Mouse (Mus musculus): ENCODE measurements at regions not wholly inside any gene's neighbourhood (a gene's known extent, or its start where the extent isn't known, plus 50 kb on each side); places are given as distances from the start of the nearest gene placed in this dataset.

DNA sequence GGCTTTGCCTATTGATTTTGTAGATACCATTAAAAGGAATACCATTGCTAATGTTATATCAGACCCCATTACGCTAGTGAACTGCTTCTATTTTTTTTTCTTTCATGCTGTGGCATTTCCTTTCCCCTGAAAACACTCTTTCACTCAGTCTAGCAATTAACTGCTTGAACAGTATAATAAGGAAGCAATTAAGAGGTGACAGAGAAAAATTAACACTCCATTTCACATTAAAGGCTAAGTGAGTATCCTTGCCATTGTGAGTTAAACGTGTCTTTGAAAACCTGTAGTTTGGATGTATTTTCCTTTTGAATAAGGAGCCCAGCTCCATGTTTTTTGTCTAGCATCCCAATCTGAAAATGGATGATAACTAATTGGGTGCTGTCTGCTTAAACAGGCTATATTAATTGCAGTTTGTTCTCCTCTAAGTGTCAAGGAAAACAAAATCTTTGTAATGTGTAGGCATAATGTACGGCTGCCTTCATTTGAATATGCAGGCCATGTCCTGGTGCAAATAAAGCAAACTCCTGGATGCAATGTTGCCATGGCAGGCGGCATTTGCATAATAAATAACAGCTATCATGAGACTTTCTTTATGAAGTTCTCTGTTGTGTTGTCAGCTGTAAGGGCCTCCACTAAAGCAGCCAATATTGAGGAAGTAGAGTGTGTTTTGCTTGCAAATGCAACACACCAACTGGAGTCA, 423.3 kb downstream of the Zic3 start:
- H3K27me3 ChIP-seq (replicated peaks), result no peaks in the 10 kb centered on the region
- 71% methylated on average over 4 of the region's 4 CpGs for WGBS
- no peak overlapping the region for H3K4me3 ChIP-seq (replicated peaks)
- H3K9me3 ChIP-seq, result no peaks in the 10 kb centered on the region
- H3K27ac ChIP-seq, result no peak overlapping the region
- no peak overlapping the region for H3K4me2 ChIP-seq
- no peaks in the 10 kb centered on the region for H3K36me3 ChIP-seq
- H3K9ac ChIP-seq, result no peak overlapping the region
- H3K4me1 ChIP-seq, result no peaks in the 10 kb centered on the region
- no peak for ATAC-seq (ENCODE audit: insufficient read depth, low FRiP score, low read depth)

GRCm38 (mm10) chrX:58447605-58448004, 425.1 kb downstream of the Zic3 start:
- Histone ChIP-seq H3K9me3 (no peaks in the 10 kb centered on the region), H3K9ac (no peak overlapping the region), H3K4me3 (replicated peaks) (no peak overlapping the region), H3K36me3 (no peaks in the 10 kb centered on the region), H3K4me2 (no peak overlapping the region), H3K27ac (no peak overlapping the region), H3K27me3 (replicated peaks) (no peaks in the 10 kb centered on the region), H3K4me1 (no peaks in the 10 kb centered on the region)
- ATAC-seq (ENCODE audit: insufficient read depth, low FRiP score, low read depth), result no peak
- 81% methylated on average over 6 of the region's 6 CpGs for WGBS

DNA sequence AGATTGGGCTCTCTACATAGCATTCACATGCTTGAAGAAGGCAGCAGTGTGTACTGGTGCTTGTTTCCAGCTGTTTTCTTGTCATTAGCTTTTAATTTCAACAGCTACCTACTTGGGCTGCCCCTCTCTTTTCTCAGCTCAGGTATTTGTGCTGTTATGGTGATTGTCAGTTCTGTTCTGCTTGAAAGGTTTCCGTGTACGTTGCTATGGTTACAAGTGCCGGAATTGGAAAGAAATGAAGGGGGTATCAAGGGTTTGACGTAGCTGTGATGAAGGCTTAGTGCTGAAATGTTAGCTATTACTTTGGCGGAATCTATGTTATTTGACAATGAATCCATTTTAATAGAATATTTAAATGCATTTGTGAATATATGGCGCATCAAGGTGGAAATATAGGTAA, 439.5 kb upstream of the 4930550L24Rik start:
- no peaks in the 10 kb centered on the region for H3K27me3 ChIP-seq (replicated peaks)
- WGBS, result 72% methylated on average over 6 of the region's 6 CpGs
- ATAC-seq (ENCODE audit: insufficient read depth, low FRiP score, low read depth), result no peak
- no peak overlapping the region for H3K4me2 ChIP-seq
- H3K36me3 ChIP-seq, result no peaks in the 10 kb centered on the region
- no peak overlapping the region for H3K27ac ChIP-seq
- no peaks in the 10 kb centered on the region for H3K4me1 ChIP-seq
- no peaks in the 10 kb centered on the region for H3K9me3 ChIP-seq
- H3K4me3 ChIP-seq (replicated peaks), result no peak overlapping the region
- H3K9ac ChIP-seq, result no peak overlapping the region

DNA sequence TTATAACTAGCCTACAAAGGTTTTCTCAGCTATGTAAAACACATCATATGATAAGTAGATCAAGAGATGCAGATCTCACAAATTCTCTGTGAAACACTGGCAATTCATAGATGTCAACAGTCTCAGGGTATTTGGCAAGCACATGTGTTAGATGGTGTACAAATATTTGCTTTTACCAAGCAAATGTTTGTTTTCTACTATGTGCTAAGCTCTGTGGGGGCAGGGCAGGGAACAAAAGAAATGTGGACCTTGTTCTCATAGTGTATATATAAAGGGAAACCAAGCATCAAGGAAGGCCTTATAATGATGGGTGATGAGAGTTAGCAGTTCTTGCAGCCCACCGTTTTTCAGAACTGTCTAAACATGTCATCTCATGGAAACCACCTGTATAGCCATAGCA, 438.2 kb upstream of the 4930550L24Rik start:
- WGBS, result 33% methylated on average over 1 of the region's 1 CpGs
- Histone ChIP-seq H3K4me2 (no peak overlapping the region), H3K9ac (no peak overlapping the region), H3K27me3 (replicated peaks) (no peaks in the 10 kb centered on the region), H3K27ac (no peak overlapping the region), H3K9me3 (no peaks in the 10 kb centered on the region), H3K4me3 (replicated peaks) (no peak overlapping the region), H3K4me1 (no peaks in the 10 kb centered on the region), H3K36me3 (no peaks in the 10 kb centered on the region)
- 0 out of 2 replicates have a peak, but pooled peaks have one; percentile 53 for ATAC-seq (ENCODE audit: insufficient read depth, low FRiP score, low read depth)

DNA sequence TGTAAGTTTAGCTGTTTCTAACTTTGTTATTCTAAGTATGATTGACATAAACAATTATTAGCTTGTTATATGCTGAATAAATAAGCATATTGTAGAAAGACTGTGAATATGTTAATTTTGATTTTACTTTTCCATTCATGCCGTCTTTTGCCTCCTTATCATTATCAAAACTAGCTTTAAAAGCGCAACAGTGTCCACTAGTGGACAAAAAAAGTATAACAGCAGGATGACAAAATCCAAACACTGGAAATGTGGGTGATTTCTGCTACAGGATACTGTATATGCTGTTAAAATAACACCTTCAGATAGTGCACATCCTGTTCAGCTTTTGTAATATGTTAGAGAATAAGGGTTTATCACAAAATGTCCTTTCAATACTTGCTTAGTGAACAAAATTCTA, 418.3 kb upstream of the 4930550L24Rik start:
- no peak for ATAC-seq (ENCODE audit: insufficient read depth, low FRiP score, low read depth)

GRCm38 (mm10) chrX:58503573-58503972, 405.6 kb upstream of the 4930550L24Rik start:
- no peaks in the 10 kb centered on the region for H3K36me3 ChIP-seq
- H3K27ac ChIP-seq, result no peak overlapping the region
- no peaks in the 10 kb centered on the region for H3K4me1 ChIP-seq
- H3K9ac ChIP-seq, result no peak overlapping the region
- H3K27me3 ChIP-seq (replicated peaks), result no peaks in the 10 kb centered on the region
- no peaks in the 10 kb centered on the region for H3K9me3 ChIP-seq
- no peak overlapping the region for H3K4me3 ChIP-seq (replicated peaks)
- 71% methylated on average over 1 of the region's 1 CpGs for WGBS
- ATAC-seq (ENCODE audit: insufficient read depth, low FRiP score, low read depth), result no peak
- no peak overlapping the region for H3K4me2 ChIP-seq

More for the DNA sequence above, 418.3 kb upstream of the 4930550L24Rik start:
- Histone ChIP-seq H3K4me2 (no peak overlapping the region), H3K4me1 (no peaks in the 10 kb centered on the region), H3K27ac (no peak overlapping the region), H3K9me3 (no peaks in the 10 kb centered on the region), H3K9ac (no peak overlapping the region), H3K4me3 (replicated peaks) (no peak overlapping the region), H3K36me3 (no peaks in the 10 kb centered on the region), H3K27me3 (replicated peaks) (no peaks in the 10 kb centered on the region)
- WGBS, result 9% methylated on average over 2 of the region's 2 CpGs

DNA sequence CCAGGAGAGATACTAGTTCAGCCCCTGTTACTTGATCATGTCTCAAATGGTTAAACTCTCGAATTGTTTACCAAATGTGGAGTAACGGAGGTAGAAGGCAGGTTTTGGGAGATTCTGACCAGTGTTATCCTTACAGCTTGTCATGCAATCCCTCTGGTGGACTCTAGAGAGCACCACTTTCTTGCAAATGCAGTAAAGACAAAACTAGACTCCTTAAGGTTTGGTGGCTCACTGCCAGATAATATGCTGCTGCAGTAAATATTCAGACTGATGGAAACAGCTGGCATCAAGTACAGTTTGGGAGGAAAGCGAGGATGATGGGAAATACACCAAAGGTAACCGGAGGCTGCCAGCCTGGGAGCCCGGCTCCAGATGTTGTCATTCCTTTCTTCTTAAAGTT, 394.2 kb upstream of the 4930550L24Rik start:
- no peak for ATAC-seq (ENCODE audit: insufficient read depth, low FRiP score, low read depth)
- Histone ChIP-seq H3K36me3 (no peaks in the 10 kb centered on the region), H3K4me2 (no peak overlapping the region), H3K27me3 (replicated peaks) (no peaks in the 10 kb centered on the region), H3K9me3 (no peaks in the 10 kb centered on the region), H3K4me1 (no peaks in the 10 kb centered on the region), H3K9ac (no peak overlapping the region), H3K27ac (no peak overlapping the region), H3K4me3 (replicated peaks) (no peak overlapping the region)
- WGBS, result 26% methylated on average over 5 of the region's 5 CpGs
